Mouse (Mus musculus) embryo, embryonic 10.5 days (tissue): Measurements from ENCODE around the gene Serpinb6a.

ENCODE experiments used
- DNase-seq: peaks from one replicate; pipeline ENCODE4 v3.0.0-alpha.2; 2015; ENCODE audit warnings: low spot score

Serpinb6a gene

GRCm38 (mm10) chr13:33906821-33907220 lies 95.8 kb downstream of the Serpinb6a start:
- no peak for DNase-seq

- DNase-seq: no peak
Observed at GRCm38 (mm10) chr13:33905176-33905954, 97.2 kb downstream of the Serpinb6a start, which contains the start of gene Serpinb6c. TSS of gene Serpinb6c (minus strand) at chr13:33905708.

GRCm38 (mm10) chr13:33903290-33903689 lies 99.3 kb downstream of the Serpinb6a start:
- DNase-seq: no peak

- DNase-seq: peak; percentile 55
Observed at GRCm38 (mm10) chr13:33894207-33894606, 108.4 kb downstream of the Serpinb6a start.
